Mouse (Mus musculus): ENCODE results near the gene Dock2. TPM values are rescaled to one million over a fixed set of nuclear protein-coding genes. Genes with fewer than 3 reads are reported as not detected.

Gene Dock2
- total RNA-seq, 2 experiments from 2014 or later = 2.7 to 3.8 TPM

DNA sequence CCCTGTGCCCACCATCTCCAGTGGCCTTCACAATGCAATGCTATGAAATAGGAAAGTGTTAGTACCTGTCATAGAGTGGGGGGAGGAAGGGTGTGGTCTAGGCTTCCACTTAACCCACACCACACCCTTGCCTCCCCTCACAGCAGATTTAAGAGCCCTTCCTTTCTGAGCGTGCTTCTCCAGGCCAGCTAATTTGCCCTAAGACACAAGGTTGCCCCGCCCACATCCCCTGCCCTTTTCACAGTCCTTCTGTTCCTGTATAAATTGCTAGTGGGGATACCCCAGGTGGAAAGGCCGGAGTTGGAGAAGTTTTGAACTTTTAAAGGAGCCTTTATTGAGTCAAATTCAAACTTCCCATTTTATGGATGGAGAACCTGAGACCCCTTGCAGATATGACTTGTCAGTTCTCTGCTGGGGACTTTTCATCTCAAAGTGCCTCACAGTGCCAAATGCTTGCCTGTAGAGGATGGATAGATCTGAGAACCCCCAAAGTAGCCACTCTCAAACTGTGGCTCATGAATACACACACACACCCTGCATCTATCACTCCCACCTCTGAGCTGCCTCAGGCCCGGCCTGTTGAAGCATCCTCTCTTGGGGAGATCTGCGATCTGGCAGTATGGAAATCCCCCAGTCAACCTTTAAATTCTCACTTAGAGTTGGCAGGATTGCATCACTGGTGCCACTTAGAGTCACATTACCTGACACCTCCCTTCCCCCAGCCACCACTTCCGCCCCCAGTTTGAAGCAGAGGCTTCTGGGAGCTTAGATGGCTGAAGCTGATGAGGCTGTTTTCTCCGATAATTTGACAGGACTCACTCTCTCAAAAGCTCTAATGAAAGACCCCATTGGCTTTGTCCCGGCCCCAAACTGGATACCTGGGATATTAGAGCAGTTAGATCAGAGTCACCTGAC is 919 bp downstream of the Dock2 start:
- no peak overlapping the region for H3K4me3 ChIP-seq
- no peak for DNase-seq (ENCODE audit: extremely low spot score in 1 of 2, low spot score in 2 of 2)
- H3K27ac ChIP-seq = no peak overlapping the region
- no peak for TF ChIP-seq CTCF (IDR thresholded peaks at IDR 0.05)
- intact Hi-C loops (cut with DNase I) = no loop called here

DNA sequence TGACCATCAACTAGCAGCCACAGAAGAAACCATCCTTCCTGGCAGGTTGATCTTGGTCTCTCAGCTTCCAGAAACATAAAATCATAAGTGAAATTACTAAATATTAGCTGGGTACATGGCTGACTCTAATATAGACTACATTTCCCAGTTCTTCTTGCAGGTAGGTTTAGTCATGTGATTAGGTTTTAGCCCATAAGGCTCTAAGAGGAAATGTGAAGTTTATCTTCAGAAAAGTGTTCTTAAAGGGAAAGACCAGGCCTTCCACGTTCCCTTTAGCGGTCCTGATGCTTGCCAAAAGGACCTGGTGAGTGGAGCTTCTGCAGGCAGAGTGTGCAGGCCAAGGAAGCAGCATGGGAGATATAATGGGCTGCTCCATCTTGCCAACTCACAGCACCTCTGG is 2.9 kb downstream of the Dock2 start:
- no peak for DNase-seq (ENCODE audit: extremely low spot score in 1 of 2, low spot score in 2 of 2)

DNA sequence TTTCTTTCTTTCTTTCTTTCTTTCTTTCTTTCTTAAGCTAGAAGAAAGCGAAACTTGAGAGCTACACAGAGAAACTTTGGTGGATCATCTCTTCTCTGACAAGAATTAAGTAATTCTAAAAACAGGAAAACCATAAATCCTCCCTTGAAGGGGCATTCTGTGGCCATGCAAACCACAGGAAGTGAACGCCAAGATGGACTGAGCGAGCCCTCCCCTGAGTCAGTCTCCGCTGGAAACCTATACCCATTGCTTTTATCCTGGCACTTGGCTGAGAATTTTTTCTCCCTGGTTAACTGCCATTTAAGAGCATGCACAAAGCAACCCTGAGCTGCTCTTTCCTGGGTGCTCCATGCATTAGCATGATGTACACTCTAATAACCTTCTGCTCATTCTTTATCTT is 3.7 kb downstream of the Dock2 start:
- TF ChIP-seq CTCF (IDR thresholded peaks at IDR 0.05) = no peak
- intact Hi-C loops (cut with DNase I) = no loop called here
- Histone ChIP-seq H3K4me3 (no peak overlapping the region), H3K27ac (no peak overlapping the region)
- no peak for DNase-seq (ENCODE audit: extremely low spot score in 1 of 2, low spot score in 2 of 2)

More for the DNA sequence above, 2.9 kb downstream of the Dock2 start:
- TF ChIP-seq CTCF (IDR thresholded peaks at IDR 0.05) = no peak
- no peak overlapping the region for H3K4me3 ChIP-seq
- intact Hi-C loops (cut with DNase I) = no loop called here
- H3K27ac ChIP-seq = no peak overlapping the region

DNA sequence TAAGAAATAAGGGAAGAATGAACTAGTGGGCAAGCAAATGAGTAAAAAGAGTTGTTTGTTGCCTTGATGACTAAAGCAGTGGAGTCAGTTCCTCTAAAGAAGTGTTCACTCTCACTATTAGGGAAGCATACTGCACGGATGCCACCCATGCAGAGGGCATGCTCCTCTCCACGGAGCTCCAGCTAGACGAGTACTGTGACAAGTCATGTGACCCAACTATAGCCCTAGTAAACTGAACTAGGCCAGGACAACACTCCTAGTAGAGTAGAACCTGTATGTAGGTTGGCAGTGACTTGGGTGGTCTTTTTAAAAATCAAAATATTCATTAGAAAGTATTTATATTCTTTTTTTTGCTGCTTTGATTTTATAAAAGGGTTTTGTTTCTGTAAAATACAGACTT is 5.3 kb downstream of the Dock2 start:
- Histone ChIP-seq H3K27ac (no peak overlapping the region), H3K4me3 (no peak overlapping the region)
- no peak for TF ChIP-seq CTCF (IDR thresholded peaks at IDR 0.05)
- intact Hi-C loops (cut with DNase I) = no loop called here
- DNase-seq (ENCODE audit: extremely low spot score in 1 of 2, low spot score in 2 of 2) = no peak

DNA sequence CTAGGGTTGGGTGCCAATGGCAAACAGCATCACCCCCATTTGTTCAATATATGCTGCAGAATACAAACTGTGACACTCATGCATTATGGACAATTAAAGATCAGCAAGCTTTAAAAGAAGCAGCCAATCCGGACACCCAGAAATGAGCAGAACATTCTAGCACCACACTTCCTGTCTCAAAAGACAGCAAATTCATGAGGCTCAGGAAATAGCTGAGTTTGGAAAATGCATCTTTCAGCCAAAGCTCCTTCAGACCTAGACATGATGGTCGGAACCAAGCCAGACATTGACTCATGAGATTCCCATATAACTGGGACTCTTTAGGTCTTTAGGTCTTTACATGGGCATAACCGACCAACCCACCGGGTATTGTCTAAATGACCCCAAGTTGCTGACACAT is 6.2 kb downstream of the Dock2 start:
- H3K27ac ChIP-seq = no peak overlapping the region
- intact Hi-C loops (cut with DNase I) = no loop called here
- DNase-seq (ENCODE audit: extremely low spot score in 1 of 2, low spot score in 2 of 2) = no peak
- TF ChIP-seq CTCF (IDR thresholded peaks at IDR 0.05) = no peak
- H3K4me3 ChIP-seq = no peak overlapping the region

DNA sequence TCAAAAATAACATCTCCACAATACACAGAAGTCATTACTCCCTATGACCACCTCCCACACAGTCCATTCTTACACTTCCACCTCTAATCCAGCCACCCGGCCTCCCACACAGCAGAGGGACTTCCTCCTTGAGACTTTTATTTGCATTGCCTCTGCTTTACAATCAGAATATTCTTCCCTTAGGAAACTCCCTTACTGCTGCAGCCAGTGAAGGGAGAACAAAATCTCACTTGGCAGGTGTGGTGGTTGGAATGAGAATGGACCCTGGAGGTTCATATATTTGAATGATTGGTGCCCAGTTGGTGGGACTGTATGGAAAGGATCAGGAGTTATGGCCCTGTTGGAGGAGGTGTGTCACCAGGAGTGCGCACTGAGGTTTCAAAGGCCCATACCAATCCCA is 7.6 kb downstream of the Dock2 start:
- Histone ChIP-seq H3K4me3 (no peak overlapping the region), H3K27ac (no peak overlapping the region)
- intact Hi-C loops (cut with DNase I) = no loop called here
- TF ChIP-seq CTCF (IDR thresholded peaks at IDR 0.05) = no peak
- no peak for DNase-seq (ENCODE audit: extremely low spot score in 1 of 2, low spot score in 2 of 2)

DNA sequence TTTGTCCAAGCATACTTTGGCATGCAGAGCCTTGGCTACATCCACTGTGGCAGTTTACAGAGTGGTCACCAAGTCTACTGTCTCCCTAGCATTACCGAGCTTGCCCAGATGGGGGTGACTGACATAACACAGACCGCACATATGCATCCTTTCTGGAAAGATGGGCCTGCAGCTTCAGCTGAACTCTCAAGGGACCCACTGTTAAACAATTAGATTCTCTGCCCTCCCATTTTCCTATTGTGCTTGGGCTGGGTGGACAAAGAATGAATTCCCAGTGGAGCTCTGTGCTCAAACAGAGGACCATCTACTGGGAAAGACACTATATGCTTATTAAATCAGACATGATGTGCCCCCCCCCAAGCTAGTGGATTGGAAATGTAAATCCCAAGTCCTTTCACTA is 9.1 kb downstream of the Dock2 start:
- TF ChIP-seq CTCF (IDR thresholded peaks at IDR 0.05) = no peak
- DNase-seq (ENCODE audit: extremely low spot score in 1 of 2, low spot score in 2 of 2) = no peak
- intact Hi-C loops (cut with DNase I) = no loop called here
- no peak overlapping the region for H3K27ac ChIP-seq
- no peak overlapping the region for H3K4me3 ChIP-seq

DNA sequence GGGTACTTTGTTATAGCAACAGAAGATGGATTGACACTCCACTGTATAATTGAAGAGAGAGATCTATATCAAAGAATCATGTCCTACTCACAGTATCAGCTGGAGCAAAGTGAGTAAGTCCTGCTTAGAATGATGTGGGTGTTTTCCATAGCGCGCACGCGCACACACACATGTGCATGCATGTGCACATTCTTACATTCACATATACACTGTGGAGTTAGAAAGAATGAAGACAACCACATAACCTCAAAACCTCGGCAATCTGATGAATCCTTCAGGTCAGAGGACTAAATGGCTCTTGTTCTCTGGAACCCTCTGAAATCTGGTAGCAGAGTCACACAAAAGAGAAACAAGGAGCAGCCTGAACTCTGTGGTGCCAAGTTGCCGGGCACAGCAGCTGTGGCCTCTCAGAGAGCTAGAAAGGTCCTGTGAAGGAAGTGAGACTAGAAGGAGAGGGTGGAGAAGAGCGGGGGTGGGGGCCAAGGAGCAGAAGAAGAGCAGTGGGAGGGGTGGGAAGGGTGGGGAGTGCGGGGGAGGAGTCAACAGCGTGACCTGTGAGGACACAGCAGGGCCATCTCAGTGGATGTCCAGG is 10.3 kb downstream of the Dock2 start:
- TF ChIP-seq CTCF (IDR thresholded peaks at IDR 0.05) = no peak
- H3K4me3 ChIP-seq = no peak overlapping the region
- DNase-seq (ENCODE audit: extremely low spot score in 1 of 2, low spot score in 2 of 2) = no peak
- intact Hi-C loops (cut with DNase I) = no loop called here
- H3K27ac ChIP-seq = no peak overlapping the region

DNA sequence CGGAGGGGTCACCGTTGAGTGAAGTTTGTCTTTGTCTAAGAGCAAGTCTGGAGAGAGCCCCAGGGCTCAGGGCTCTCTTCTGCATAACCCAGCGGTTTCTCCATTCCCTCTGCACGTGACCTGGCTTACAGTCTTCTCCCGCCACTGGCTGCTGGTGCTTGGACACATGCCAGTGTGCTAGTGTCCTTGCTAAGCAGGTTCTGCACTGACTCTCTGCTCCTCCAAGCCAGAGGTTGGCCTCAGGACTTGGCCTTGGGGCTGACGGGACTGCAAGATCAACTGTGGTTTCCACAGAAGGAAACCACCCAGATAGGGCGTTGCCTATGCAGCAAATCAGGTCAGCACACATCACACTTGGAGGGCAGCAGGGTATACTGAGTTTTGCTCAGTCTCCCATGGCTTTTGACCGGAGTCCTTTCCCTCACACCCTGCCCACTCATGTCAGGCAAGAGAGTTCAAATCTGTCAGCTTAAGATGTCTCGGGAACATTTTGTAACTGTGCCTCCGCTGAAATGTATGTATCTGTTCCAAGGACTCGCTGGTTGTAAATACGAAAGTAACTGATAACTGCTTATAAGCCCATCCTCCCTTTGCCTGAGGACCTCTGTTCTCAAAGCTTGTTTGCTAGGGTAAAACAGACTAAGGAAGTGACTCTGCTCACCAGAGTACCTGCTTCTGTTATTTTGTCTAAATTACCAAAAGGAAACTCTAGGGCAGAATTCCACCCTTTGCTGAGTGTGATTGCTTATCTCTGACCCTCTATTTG is 12.3 kb downstream of the Dock2 start:
- TF ChIP-seq CTCF (IDR thresholded peaks at IDR 0.05) = no peak
- DNase-seq (ENCODE audit: extremely low spot score in 1 of 2, low spot score in 2 of 2) = no peak
- intact Hi-C loops (cut with DNase I) = no loop called here
- Histone ChIP-seq H3K4me3 (no peak overlapping the region), H3K27ac (no peak overlapping the region)

DNA sequence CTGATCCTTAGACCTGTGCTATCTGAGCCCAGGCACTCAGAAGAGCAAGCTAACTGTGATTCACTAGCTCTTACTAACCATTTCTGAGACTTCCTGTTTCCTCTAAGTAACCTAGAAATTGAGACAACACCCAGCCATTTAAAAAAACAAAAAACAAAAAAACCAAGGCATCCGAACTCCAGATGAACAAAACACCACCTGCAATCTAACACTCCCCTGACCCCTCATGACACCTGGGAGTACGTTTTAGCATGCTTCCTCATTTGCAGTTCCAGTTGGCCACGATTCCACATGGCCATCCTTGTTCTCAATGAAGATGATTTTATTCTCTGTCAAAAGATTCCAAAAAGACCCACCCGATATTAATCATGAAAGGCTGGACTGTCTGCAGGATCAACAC is 13.0 kb downstream of the Dock2 start:
- no peak overlapping the region for H3K4me3 ChIP-seq
- TF ChIP-seq CTCF (IDR thresholded peaks at IDR 0.05) = no peak
- DNase-seq (ENCODE audit: extremely low spot score in 1 of 2, low spot score in 2 of 2) = no peak
- H3K27ac ChIP-seq = no peak overlapping the region
- intact Hi-C loops (cut with DNase I) = no loop called here

DNA sequence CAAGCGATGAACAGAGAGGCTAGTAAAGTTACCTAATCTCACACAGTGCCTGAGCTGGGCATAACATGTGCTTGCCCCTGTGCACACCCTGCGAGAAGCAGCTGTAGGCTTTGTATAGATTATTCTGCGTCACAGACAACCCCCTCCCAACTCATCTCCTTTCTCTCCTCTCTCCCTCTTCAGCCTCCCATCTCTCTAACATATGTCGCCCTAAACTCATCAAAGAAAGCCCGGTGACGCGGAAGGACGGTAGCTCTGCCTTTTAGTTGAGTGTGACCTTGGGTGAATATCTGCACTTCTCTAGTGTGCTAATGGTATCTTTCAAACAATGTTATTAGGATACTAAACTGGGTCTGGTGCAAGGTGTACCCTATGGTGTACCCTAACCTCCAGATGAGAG is 13.7 kb downstream of the Dock2 start:
- intact Hi-C loops (cut with DNase I) = no loop called here
- DNase-seq (ENCODE audit: extremely low spot score in 1 of 2, low spot score in 2 of 2) = no peak
- H3K4me3 ChIP-seq = no peak overlapping the region
- no peak for TF ChIP-seq CTCF (IDR thresholded peaks at IDR 0.05)
- no peak overlapping the region for H3K27ac ChIP-seq

DNA sequence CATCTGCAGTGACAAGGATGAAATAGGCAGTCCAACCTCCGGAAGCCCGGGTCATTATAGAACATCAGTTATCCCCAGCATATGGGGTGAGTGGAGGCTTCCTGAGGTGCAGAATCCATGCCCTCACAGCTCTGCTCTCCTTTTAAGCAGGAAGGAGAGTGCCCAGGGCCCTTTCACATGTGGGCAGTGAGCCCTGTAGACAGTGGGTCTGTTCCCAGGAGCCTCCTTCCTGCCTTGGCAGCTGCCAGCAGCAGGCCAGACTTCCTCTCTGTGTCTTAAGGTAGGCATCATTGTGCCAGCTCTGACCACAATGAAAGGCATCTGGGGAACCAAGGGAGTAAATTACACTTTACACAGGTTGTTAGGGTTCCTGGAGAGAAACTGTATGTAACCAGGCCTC is 14.3 kb downstream of the Dock2 start:
- no peak for DNase-seq (ENCODE audit: extremely low spot score in 1 of 2, low spot score in 2 of 2)
- intact Hi-C loops (cut with DNase I) = no loop called here
- Histone ChIP-seq H3K4me3 (no peak overlapping the region), H3K27ac (no peak overlapping the region)
- no peak for TF ChIP-seq CTCF (IDR thresholded peaks at IDR 0.05)

Measured in left cerebral cortex, adult 2 months (tissue).